Mouse (Mus musculus): ENCODE measurements around the gene Tmco1. TPM values are rescaled to one million over a fixed set of nuclear protein-coding genes. Genes with fewer than 3 reads are reported as not detected.

Gene Tmco1
- polyA plus RNA-seq, 1 experiment = 34.0 TPM

GRCm38 (mm10) chr1:167269350-167269811, 38.8 kb upstream of the Tmco1 start:
- Histone ChIP-seq H3K27ac (ENCODE audit: control insufficient read depth, insufficient read depth, low read depth, low read length) (peak overlapping the region; percentile 12; the same call in 1 of the 2 replicates), H3K36me3 (ENCODE audit: control insufficient read depth, insufficient read depth, low read length) (no peaks in the 10 kb centered on the region; the same call in 1 of the 2 replicates), H3K4me3 (ENCODE audit: control insufficient read depth, low read depth, low read length) (no peak overlapping the region), H3K4me1 (ENCODE audit: control insufficient read depth, insufficient read depth, low read length) (no peaks in the 10 kb centered on the region), H3K27me3 (ENCODE audit: control insufficient read depth, insufficient read depth, low read length) (no peaks in the 10 kb centered on the region)
- TF ChIP-seq POLR2A (IDR thresholded peaks at IDR 0.05; ENCODE audit: control insufficient read depth, low read depth, low read length) (no peak), CTCF (IDR thresholded peaks at IDR 0.05; ENCODE audit: control insufficient read depth, insufficient read depth, insufficient replicate concordance, low read depth, low read length) (no peak)

DNA sequence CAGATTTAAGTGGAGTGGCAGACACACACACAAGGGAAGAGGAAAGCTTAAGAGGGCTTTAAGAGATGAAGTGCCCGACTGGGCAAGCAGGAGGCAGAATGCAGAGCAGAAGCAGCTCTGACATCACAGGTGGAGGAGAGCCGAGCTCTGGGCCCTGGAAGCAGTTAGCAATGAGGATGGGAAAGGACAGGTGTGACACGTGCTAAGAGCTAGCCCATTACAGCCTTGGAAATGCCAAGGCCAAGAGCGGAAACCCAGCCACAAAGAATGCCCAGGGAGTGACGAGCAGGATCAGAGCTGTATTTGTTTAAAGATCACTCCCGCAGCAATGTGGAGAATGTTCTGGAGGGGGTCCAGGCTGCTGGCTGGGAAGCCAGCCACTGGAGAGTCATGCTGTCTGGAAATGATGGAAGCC, 38.3 kb upstream of the Tmco1 start:
- Histone ChIP-seq H3K36me3 (ENCODE audit: control insufficient read depth, insufficient read depth, low read length) (no peaks in the 10 kb centered on the region; the same call in 1 of the 2 replicates), H3K4me3 (ENCODE audit: control insufficient read depth, low read depth, low read length) (no peak overlapping the region), H3K27ac (ENCODE audit: control insufficient read depth, insufficient read depth, low read depth, low read length) (no peak overlapping the region), H3K4me1 (ENCODE audit: control insufficient read depth, insufficient read depth, low read length) (no peaks in the 10 kb centered on the region), H3K27me3 (ENCODE audit: control insufficient read depth, insufficient read depth, low read length) (no peaks in the 10 kb centered on the region)
- TF ChIP-seq POLR2A (IDR thresholded peaks at IDR 0.05; ENCODE audit: control insufficient read depth, low read depth, low read length) (no peak), CTCF (IDR thresholded peaks at IDR 0.05; ENCODE audit: control insufficient read depth, insufficient read depth, insufficient replicate concordance, low read depth, low read length) (no peak)

DNA sequence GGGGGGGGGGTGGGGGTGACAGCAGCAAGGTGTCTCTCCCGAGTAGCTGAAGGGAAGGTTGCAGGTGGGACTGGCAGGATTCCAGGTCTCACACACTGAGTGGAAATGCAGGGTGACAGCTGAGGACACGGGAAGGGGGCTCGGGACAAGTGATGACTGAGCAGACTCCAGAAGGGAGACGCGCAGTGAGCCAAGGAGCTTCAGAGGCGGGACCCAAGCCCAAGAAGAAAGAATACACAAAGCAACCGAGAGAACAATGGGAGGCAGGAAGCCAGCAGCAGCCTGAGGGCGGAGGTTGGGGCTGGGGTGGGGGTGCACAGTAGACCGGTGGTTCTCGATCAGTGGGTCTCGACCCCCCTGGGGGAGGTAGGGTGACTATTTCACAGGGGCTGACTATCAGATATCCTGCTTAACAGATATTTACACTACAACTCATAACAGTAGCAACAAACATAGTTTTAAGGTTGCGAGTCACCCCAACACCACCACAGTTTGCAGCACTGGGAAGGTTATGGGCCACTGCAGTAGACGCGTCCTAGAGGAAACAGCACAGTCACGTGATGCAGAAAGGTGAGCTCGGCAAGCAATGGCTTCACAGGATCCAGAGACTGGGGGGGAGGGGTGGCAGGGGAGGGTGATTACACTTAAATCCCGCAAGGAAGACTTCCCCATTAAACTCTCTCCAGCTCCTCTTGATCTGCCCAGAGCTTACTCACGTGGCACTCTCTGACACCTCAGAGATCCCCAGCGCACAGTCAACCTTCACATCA, 37.7 kb upstream of the Tmco1 start:
- Histone ChIP-seq H3K4me1 (ENCODE audit: control insufficient read depth, insufficient read depth, low read length) (no peaks in the 10 kb centered on the region), H3K4me3 (ENCODE audit: control insufficient read depth, low read depth, low read length) (no peak overlapping the region)

GRCm38 (mm10) chr1:167271304-167271703, 36.9 kb upstream of the Tmco1 start:
- no peak overlapping the region for H3K27ac ChIP-seq (ENCODE audit: control insufficient read depth, insufficient read depth, low read depth, low read length)
- H3K36me3 ChIP-seq (ENCODE audit: control insufficient read depth, insufficient read depth, low read length) = no peaks in the 10 kb centered on the region; the same call in 1 of the 2 replicates
- H3K4me1 ChIP-seq (ENCODE audit: control insufficient read depth, insufficient read depth, low read length) = no peaks in the 10 kb centered on the region
- H3K4me3 ChIP-seq (ENCODE audit: control insufficient read depth, low read depth, low read length) = no peak overlapping the region
- TF ChIP-seq POLR2A (IDR thresholded peaks at IDR 0.05; ENCODE audit: control insufficient read depth, low read depth, low read length) (no peak), CTCF (IDR thresholded peaks at IDR 0.05; ENCODE audit: control insufficient read depth, insufficient read depth, insufficient replicate concordance, low read depth, low read length) (no peak)
- H3K27me3 ChIP-seq (ENCODE audit: control insufficient read depth, insufficient read depth, low read length) = no peaks in the 10 kb centered on the region

More for the DNA sequence above, 37.7 kb upstream of the Tmco1 start:
- H3K27me3 ChIP-seq (ENCODE audit: control insufficient read depth, insufficient read depth, low read length) = no peaks in the 10 kb centered on the region
- TF ChIP-seq POLR2A (IDR thresholded peaks at IDR 0.05; ENCODE audit: control insufficient read depth, low read depth, low read length) (no peak), CTCF (IDR thresholded peaks at IDR 0.05; ENCODE audit: control insufficient read depth, insufficient read depth, insufficient replicate concordance, low read depth, low read length) (no peak)
- H3K27ac ChIP-seq (ENCODE audit: control insufficient read depth, insufficient read depth, low read depth, low read length) = no peak overlapping the region
- no peaks in the 10 kb centered on the region; the same call in 1 of the 2 replicates for H3K36me3 ChIP-seq (ENCODE audit: control insufficient read depth, insufficient read depth, low read length)

DNA sequence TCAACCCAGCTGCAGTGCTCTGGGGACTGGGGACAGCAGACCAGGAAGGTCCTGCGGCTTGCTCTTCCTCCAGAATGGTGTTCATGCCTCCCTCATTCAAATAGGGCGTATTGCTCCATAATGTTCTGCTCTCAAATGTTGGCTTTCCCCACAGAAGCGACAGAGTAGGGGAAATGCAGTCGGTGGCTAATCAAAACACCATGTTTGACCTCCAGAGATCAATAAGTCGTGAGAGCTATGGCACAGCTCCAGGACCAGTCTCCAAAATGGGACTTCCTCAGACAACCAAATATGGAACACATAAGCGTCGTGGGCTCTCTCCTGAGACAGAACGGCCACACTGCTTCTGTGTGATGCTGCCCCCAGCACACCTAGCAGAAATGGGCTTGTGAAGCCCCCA, 36.3 kb upstream of the Tmco1 start:
- no peak for TF ChIP-seq CTCF (IDR thresholded peaks at IDR 0.05; ENCODE audit: control insufficient read depth, insufficient read depth, insufficient replicate concordance, low read depth, low read length)
- no peak for TF ChIP-seq POLR2A (IDR thresholded peaks at IDR 0.05; ENCODE audit: control insufficient read depth, low read depth, low read length)
- Histone ChIP-seq H3K27ac (ENCODE audit: control insufficient read depth, insufficient read depth, low read depth, low read length) (no peak overlapping the region), H3K27me3 (ENCODE audit: control insufficient read depth, insufficient read depth, low read length) (no peaks in the 10 kb centered on the region), H3K36me3 (ENCODE audit: control insufficient read depth, insufficient read depth, low read length) (no peaks in the 10 kb centered on the region; the same call in 1 of the 2 replicates), H3K4me1 (ENCODE audit: control insufficient read depth, insufficient read depth, low read length) (no peaks in the 10 kb centered on the region), H3K4me3 (ENCODE audit: control insufficient read depth, low read depth, low read length) (no peak overlapping the region)

DNA sequence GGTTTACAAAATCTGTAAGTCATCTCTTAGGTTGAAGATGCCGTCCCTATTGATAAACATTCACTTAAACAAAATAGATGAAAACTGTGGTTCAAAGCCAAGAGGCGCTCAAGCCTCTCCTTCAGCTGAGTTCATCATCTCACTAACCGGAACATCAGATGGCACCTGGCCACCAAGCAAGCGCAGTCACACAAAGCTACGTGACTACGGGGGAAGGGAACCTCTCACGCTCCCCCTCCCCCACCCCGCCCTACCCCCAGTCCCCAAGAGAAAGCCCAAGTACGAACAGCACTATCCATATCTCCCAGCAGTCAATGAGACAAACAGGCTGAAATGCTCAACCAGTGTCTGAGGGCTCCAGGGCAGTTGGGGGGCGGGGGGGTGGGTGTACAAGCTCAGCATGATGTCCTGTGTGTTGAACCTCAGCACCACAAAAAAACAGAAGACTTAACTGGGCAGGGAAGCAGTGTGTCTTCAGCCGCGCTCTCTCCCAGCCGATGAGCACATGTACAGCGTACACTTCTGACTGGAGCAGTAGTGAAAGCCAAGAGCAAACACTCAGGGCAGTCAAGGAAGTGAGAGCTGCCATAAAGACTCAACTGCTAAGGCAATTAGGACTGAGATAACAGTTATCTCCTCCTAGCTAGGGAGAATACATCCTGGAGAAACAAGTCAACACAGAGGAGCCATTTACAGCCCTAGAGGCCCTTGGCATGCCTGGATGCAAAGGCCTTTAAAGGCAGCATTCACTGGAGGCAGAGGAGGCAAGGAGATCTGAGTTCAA, 34.6 kb upstream of the Tmco1 start:
- Histone ChIP-seq H3K4me1 (ENCODE audit: control insufficient read depth, insufficient read depth, low read length) (no peaks in the 10 kb centered on the region), H3K27me3 (ENCODE audit: control insufficient read depth, insufficient read depth, low read length) (no peaks in the 10 kb centered on the region), H3K27ac (ENCODE audit: control insufficient read depth, insufficient read depth, low read depth, low read length) (no peak overlapping the region), H3K4me3 (ENCODE audit: control insufficient read depth, low read depth, low read length) (no peak overlapping the region), H3K36me3 (ENCODE audit: control insufficient read depth, insufficient read depth, low read length) (no peaks in the 10 kb centered on the region; the same call in 1 of the 2 replicates)
- TF ChIP-seq POLR2A (IDR thresholded peaks at IDR 0.05; ENCODE audit: control insufficient read depth, low read depth, low read length) = no peak
- no peak for TF ChIP-seq CTCF (IDR thresholded peaks at IDR 0.05; ENCODE audit: control insufficient read depth, insufficient read depth, insufficient replicate concordance, low read depth, low read length)
